Mouse (Mus musculus) bone marrow macrophage, adult 2 months (primary cell): ENCODE results near the gene Pcca.

Experiments used
- CTCF ChIP-seq: IDR thresholded peaks from 2 replicates; pipeline ENCODE4 v1.5.1; 2012; ENCODE audit warnings: low read depth, mild to moderate bottlenecking, low read length, moderate library complexity
- POLR2A ChIP-seq: IDR thresholded peaks from 2 replicates; pipeline ENCODE4 v1.6.1; 2012; ENCODE audit warnings: mild to moderate bottlenecking, low read depth, low read length, borderline replicate concordance

GRCm38 (mm10) chr14:122617656-122618055, 83.5 kb downstream of the Pcca start:
- TF ChIP-seq CTCF: no peak
- TF ChIP-seq POLR2A: no peak
